Mouse (Mus musculus): Measurements from ENCODE around the gene Dlg2. TPM values are rescaled to one million over a fixed set of nuclear protein-coding genes. Genes with fewer than 3 reads are reported as not detected.

The Dlg2 gene
- total RNA-seq, 2 experiments from 2014 or later: 266 to 283 TPM

- DNase-seq: peak; percentile 40 to 42
Measured at GRCm38 (mm10) chr7:91284167-91284566, 807.7 kb downstream of the Dlg2 start.

- DNase-seq: no peak
Measured at GRCm38 (mm10) chr7:91288324-91288723, 811.9 kb downstream of the Dlg2 start.

GRCm38 (mm10) chr7:91296127-91296526 is 819.7 kb downstream of the Dlg2 start:
- DNase-seq: peak; percentile 17 to 45

GRCm38 (mm10) chr7:91311177-91311576 is 834.7 kb downstream of the Dlg2 start:
- no peak for DNase-seq

- no peak for DNase-seq
Measured at GRCm38 (mm10) chr7:91345073-91345472, 868.6 kb downstream of the Dlg2 start.

GRCm38 (mm10) chr7:91369821-91370321 is 893.4 kb downstream of the Dlg2 start:
- peak in 1 of 2 experiments; percentile 21 for DNase-seq

- DNase-seq: no peak
Measured at GRCm38 (mm10) chr7:91382281-91382680, 905.8 kb downstream of the Dlg2 start.

- no peak for DNase-seq
Measured at GRCm38 (mm10) chr7:91383873-91384272, 907.4 kb downstream of the Dlg2 start.

- no peak for DNase-seq
Measured at GRCm38 (mm10) chr7:91389272-91389671, 912.8 kb downstream of the Dlg2 start.

GRCm38 (mm10) chr7:91397827-91398226 is 921.4 kb downstream of the Dlg2 start:
- no peak for DNase-seq

- DNase-seq: peak; percentile 43 to 45
Measured at GRCm38 (mm10) chr7:91412109-91412508, 935.6 kb downstream of the Dlg2 start.

- no peak for DNase-seq
Measured at GRCm38 (mm10) chr7:91414150-91414549, 937.7 kb downstream of the Dlg2 start.

- DNase-seq: peak; percentile 41 to 56
Measured at GRCm38 (mm10) chr7:91414749-91415148, 938.3 kb downstream of the Dlg2 start.

GRCm38 (mm10) chr7:91420215-91420614 is 943.7 kb downstream of the Dlg2 start:
- DNase-seq: no peak

GRCm38 (mm10) chr7:91423784-91424183 is 947.3 kb downstream of the Dlg2 start:
- DNase-seq: no peak

GRCm38 (mm10) chr7:91429712-91430275 is 953.3 kb downstream of the Dlg2 start:
- DNase-seq: no peak

- DNase-seq: peak; percentile 42 to 62
Measured at GRCm38 (mm10) chr7:91431594-91432240, 955.2 kb downstream of the Dlg2 start.

- no peak for DNase-seq
Measured at GRCm38 (mm10) chr7:91432563-91432962, 956.1 kb downstream of the Dlg2 start.

GRCm38 (mm10) chr7:91434739-91435138 is 958.3 kb downstream of the Dlg2 start:
- DNase-seq: no peak

- DNase-seq: no peak
Measured at GRCm38 (mm10) chr7:91440326-91440725, 963.9 kb downstream of the Dlg2 start.

GRCm38 (mm10) chr7:91442447-91443376 is 966.2 kb downstream of the Dlg2 start:
- DNase-seq: peak in 1 of 2 experiments; percentile 39

- no peak for DNase-seq
Measured at GRCm38 (mm10) chr7:91443377-91443714, 966.9 kb downstream of the Dlg2 start.

- no peak for DNase-seq
Measured at GRCm38 (mm10) chr7:91443913-91444312, 967.4 kb downstream of the Dlg2 start.
